Mouse (Mus musculus): ENCODE data around the gene Syt17. TPM values are rescaled to one million over a fixed set of nuclear protein-coding genes. Genes with fewer than 3 reads are reported as not detected.

Syt17 gene
- polyA plus RNA-seq, 1 experiment, result not detected

DNA sequence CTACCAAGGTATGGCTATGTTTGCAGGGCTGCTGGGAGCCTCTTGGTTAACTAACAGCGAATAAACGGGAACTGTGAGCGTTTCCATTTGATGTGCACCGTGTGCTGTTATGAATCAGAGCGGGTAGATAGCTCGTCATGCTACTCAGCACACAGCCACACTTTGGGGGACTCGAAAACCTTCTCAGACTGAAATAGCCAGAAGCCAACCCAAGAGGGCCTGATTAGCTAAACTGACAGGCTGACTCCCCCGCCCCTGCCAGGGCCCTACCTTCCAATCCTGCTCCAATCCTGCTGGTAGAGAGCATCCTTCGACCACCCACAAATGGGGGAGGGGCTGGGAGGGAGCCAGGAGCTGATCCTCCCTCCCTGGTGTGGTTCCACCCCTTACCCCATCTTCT, 4.7 kb downstream of the Syt17 start:
- H3K4me1 ChIP-seq (ENCODE audit: control insufficient read depth, insufficient read depth, low read length), result peaks cover 12% of the 10 kb centered on the region
- H3K27ac ChIP-seq (ENCODE audit: insufficient read depth, low read depth, low read length), result no peak overlapping the region
- no peak overlapping the region for H3K4me3 ChIP-seq (ENCODE audit: insufficient read depth, low read depth, low read length)
- no peak for TF ChIP-seq CTCF (IDR thresholded peaks at IDR 0.05; ENCODE audit: insufficient read depth, low read depth, low read length)
- WGBS, result 13% methylated on average over 9 of the region's 9 CpGs

DNA sequence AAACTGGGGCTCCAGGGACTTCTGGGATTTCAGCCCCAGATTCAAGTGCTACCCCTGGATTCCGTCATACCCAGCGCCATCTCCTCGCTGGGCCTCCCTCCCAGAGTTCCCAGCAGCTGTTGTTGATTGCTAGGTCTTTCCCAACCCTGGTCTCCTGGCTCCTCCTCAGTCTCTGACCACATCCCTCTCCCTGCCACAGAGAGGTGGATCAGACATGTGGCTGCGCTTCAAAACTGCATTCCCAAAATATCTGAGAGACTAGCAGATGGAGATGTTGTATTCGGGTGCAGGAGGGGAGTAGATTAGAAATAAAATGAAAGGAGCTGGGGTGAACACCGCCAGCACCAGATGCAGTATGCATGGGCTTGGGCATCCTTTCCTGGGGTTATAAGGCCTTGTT, 6.5 kb downstream of the Syt17 start:
- no peak for TF ChIP-seq POLR2A (IDR thresholded peaks at IDR 0.05; ENCODE audit: insufficient read depth, low read depth, low read length)
- TF ChIP-seq CTCF (IDR thresholded peaks at IDR 0.05; ENCODE audit: insufficient read depth, low read depth, low read length), result no peak
- no peaks in the 10 kb centered on the region for H3K4me1 ChIP-seq (ENCODE audit: control insufficient read depth, insufficient read depth, low read length)
- no peak overlapping the region for H3K4me3 ChIP-seq (ENCODE audit: insufficient read depth, low read depth, low read length)
- H3K27ac ChIP-seq (ENCODE audit: insufficient read depth, low read depth, low read length), result no peak overlapping the region
- WGBS, result 92% methylated on average over 6 of the region's 6 CpGs

DNA sequence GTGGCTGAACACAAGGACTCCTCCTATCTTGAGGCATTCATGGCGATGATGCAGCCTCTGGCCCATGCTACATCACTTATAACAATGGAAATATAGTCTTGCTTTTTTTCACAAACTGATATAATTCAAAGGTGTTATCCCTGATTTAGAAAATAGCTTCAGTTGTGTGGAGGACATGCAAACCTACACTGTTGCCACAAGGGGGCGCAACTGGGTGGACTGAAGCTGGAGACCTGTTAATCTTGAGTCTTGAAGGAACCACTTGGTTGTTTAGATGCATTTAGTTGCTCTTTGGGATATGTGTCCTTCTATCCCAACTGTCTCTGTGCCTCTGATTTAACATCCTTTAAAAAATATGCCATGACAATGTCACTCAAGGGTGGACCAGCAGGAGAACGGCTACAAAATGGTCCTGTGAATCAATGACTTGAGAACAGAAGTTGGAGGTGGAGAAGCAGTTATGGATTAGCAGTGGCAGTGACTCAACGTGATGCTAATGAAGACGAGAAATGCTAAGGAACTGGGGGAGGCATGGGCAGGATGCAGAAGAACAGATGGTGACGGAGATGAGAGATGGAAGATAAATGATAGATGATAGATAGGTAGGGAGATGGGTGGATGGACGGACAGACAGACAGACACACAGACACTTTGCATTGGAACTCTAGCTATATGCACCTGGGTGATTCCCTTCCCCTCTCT, 10.8 kb downstream of the Syt17 start:
- WGBS, result 65% methylated on average over 7 of the region's 7 CpGs
- Histone ChIP-seq H3K4me1 (ENCODE audit: control insufficient read depth, insufficient read depth, low read length) (no peaks in the 10 kb centered on the region), H3K27ac (ENCODE audit: insufficient read depth, low read depth, low read length) (no peak overlapping the region), H3K4me3 (ENCODE audit: insufficient read depth, low read depth, low read length) (no peak overlapping the region)
- no peak for TF ChIP-seq CTCF (IDR thresholded peaks at IDR 0.05; ENCODE audit: insufficient read depth, low read depth, low read length)
- no peak for TF ChIP-seq POLR2A (IDR thresholded peaks at IDR 0.05; ENCODE audit: insufficient read depth, low read depth, low read length)

DNA sequence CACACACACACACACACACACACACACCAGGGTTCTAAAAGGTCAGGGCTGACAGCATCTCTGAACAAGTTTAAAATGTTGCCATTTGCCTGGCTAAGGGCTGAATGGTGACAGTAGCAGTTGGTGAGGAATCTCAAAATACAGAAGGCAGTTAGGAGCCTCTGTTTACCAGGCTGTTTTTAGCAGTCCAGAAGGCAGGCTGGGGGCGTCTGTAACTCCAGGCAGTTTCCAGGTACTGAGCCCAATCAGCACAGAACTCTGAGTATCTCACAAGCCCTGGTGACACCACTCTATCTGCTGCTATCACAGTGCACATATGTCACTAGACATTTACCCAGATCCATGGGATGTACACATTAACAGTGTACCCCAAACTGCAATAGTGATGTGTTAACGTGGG, 19.1 kb downstream of the Syt17 start:
- Histone ChIP-seq H3K4me3 (ENCODE audit: insufficient read depth, low read depth, low read length) (no peak overlapping the region), H3K4me1 (ENCODE audit: control insufficient read depth, insufficient read depth, low read length) (no peaks in the 10 kb centered on the region), H3K27ac (ENCODE audit: insufficient read depth, low read depth, low read length) (no peak overlapping the region)
- WGBS, result 60% methylated on average over 2 of the region's 2 CpGs
- TF ChIP-seq CTCF (IDR thresholded peaks at IDR 0.05; ENCODE audit: insufficient read depth, low read depth, low read length) (no peak), POLR2A (IDR thresholded peaks at IDR 0.05; ENCODE audit: insufficient read depth, low read depth, low read length) (no peak)

DNA sequence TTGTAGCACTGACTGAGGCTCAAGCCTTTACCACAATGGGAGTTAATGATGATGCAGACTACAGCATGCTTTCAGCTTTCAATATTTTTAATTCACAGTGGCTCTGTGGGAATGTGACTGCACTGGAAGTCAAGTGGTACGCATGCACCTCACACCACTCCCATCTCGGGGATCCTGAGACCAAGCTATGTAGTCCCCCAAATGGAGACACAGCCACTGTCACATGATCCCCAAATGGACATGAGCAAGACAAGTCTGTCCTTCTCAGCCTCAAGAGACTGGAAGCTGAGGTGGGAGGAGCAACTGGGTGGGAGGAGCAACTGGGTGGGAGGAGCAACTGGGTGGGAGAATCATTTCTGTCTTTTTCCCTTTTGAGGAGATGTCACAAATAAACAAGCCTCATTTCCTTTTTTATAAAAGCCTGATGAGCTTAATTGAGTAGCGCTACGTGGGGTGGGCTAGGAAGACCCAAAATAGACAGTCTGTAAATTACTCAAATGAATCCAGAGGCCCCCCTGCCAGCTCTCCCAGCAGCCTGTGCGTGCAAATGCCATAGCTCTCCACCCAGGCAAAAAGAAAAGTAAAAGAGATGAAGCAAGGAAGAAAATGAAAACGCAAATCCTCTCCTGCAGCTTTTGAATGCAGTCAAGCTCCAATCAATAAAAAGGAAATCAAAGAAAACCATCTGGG, 28.4 kb downstream of the Syt17 start:
- no peak overlapping the region for H3K27ac ChIP-seq (ENCODE audit: insufficient read depth, low read depth, low read length)
- TF ChIP-seq POLR2A (IDR thresholded peaks at IDR 0.05; ENCODE audit: insufficient read depth, low read depth, low read length) (no peak), CTCF (IDR thresholded peaks at IDR 0.05; ENCODE audit: insufficient read depth, low read depth, low read length) (no peak)
- H3K4me3 ChIP-seq (ENCODE audit: insufficient read depth, low read depth, low read length), result no peak overlapping the region
- no peaks in the 10 kb centered on the region; the same call in 1 of the 2 replicates for H3K4me1 ChIP-seq (ENCODE audit: control insufficient read depth, insufficient read depth, low read length)
- 41% methylated on average over 6 of the region's 6 CpGs for whole genome bisulfite sequencing

DNA sequence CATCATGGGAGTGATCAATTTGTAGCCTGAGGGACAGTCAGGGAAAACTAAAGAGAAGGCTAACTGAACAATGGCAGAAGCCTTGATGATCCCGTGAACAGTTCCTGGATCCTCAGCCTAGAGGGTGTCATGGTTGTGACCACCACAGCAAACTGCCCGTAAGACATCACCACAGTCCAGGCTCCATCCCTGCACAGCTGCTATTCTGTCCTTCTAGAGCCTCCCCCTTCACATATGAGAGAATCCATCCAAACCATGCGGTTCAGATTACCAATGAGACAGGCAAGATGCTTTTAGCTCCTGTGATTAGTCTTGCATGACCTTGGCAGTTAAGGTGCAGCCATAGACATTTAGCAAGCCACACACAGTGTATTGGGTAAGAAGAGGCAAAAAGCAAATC, 33.8 kb downstream of the Syt17 start:
- TF ChIP-seq POLR2A (IDR thresholded peaks at IDR 0.05; ENCODE audit: insufficient read depth, low read depth, low read length) (no peak), CTCF (IDR thresholded peaks at IDR 0.05; ENCODE audit: insufficient read depth, low read depth, low read length) (no peak)
- Histone ChIP-seq H3K4me1 (ENCODE audit: control insufficient read depth, insufficient read depth, low read length) (no peaks in the 10 kb centered on the region), H3K27ac (ENCODE audit: insufficient read depth, low read depth, low read length) (no peak overlapping the region), H3K4me3 (ENCODE audit: insufficient read depth, low read depth, low read length) (no peak overlapping the region)
- 90% methylated on average over 3 of the region's 3 CpGs for WGBS

DNA sequence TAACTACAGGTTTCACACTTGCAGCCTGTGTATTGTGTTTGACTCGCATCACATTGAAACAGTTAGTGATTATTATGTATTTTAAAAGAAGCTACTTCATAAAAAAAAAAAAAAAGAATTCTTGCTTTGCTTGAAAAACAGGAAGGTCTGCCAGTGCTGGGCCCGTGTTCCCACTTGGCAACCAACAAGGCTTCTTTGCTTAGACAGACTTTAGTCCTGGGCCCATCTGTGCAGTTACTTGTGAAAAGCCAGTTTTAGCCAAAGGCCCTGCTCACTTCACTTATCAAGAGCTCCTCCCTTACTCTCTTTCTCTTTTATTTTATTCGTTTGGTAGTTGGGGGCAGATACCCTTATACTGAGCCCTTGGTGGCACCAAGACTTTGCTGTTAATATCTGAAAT, 36.1 kb downstream of the Syt17 start:
- no peak for TF ChIP-seq POLR2A (IDR thresholded peaks at IDR 0.05; ENCODE audit: insufficient read depth, low read depth, low read length)
- no peak for TF ChIP-seq CTCF (IDR thresholded peaks at IDR 0.05; ENCODE audit: insufficient read depth, low read depth, low read length)
- WGBS, result 68% methylated on average over 3 of the region's 3 CpGs

DNA sequence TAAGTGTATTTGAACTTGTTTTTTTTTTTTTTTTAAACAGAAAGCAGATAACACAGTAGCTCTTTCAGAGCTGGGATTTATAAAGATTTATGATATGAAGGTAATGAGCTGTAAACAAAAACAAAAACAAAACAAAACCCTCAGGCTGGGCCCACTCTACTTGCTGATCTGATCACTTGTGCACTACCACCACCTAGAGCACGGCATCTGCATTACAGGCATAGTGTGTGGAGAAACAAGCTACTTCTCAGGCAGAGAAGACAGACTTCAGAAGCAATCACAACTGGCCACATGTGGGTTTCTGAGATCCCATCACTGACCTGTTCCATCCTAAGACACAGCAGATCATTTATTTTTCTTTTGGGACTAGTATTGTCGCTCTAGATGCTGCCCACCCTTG, 38.6 kb downstream of the Syt17 start:
- Histone ChIP-seq H3K27ac (ENCODE audit: insufficient read depth, low read depth, low read length) (no peak overlapping the region), H3K4me3 (ENCODE audit: insufficient read depth, low read depth, low read length) (no peak overlapping the region), H3K4me1 (ENCODE audit: control insufficient read depth, insufficient read depth, low read length) (peaks cover 6% of the 10 kb centered on the region; the same call in 1 of the 2 replicates)
- TF ChIP-seq CTCF (IDR thresholded peaks at IDR 0.05; ENCODE audit: insufficient read depth, low read depth, low read length) (no peak), POLR2A (IDR thresholded peaks at IDR 0.05; ENCODE audit: insufficient read depth, low read depth, low read length) (no peak)
- 52% methylated on average over 2 of the region's 2 CpGs for WGBS

More for the DNA sequence above, 36.1 kb downstream of the Syt17 start:
- Histone ChIP-seq H3K27ac (ENCODE audit: insufficient read depth, low read depth, low read length) (no peak overlapping the region), H3K4me3 (ENCODE audit: insufficient read depth, low read depth, low read length) (no peak overlapping the region), H3K4me1 (ENCODE audit: control insufficient read depth, insufficient read depth, low read length) (no peaks in the 10 kb centered on the region)

DNA sequence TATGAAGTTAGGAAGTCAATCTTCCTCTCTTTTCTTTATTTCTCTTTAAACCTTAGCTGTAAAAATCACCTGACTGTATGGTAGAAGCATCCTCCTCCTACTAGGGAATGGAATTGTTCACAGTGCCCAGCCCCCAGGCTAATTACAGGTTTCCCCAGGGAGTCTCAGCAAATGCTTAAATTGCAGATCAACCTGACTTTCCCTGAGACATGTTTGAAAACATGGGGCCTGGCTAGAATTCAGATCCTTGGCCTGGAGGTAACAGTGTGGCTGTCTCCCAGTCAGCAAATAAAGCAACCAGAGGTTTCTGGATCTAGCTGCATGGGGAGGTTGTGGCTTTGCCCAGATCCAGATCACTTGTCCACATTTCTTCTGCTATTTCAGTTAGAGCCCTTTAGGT, 42.8 kb downstream of the Syt17 start:
- TF ChIP-seq CTCF (IDR thresholded peaks at IDR 0.05; ENCODE audit: insufficient read depth, low read depth, low read length), result no peak
- no peak overlapping the region for H3K27ac ChIP-seq (ENCODE audit: insufficient read depth, low read depth, low read length)
- no peak overlapping the region for H3K4me3 ChIP-seq (ENCODE audit: insufficient read depth, low read depth, low read length)
- H3K4me1 ChIP-seq (ENCODE audit: control insufficient read depth, insufficient read depth, low read length), result peaks cover 9% of the 10 kb centered on the region; the same call in 1 of the 2 replicates
